Mouse (Mus musculus) MEL (cell line): ENCODE results near the gene Slain1. TPM values are rescaled to one million over a fixed set of nuclear protein-coding genes. Genes with fewer than 3 reads are reported as not detected.

Source experiments
- DNase-seq: peaks from one replicate; pipeline ENCODE4 v3.0.0; 2011; ENCODE audit warnings: low read depth, low spot score
- H3K27ac ChIP-seq: 2 replicates; pipeline ENCODE4 v1.5.1; 2012; ENCODE audit warnings: low read depth, mild to moderate bottlenecking, control low read depth, low read length, moderate library complexity; ENCODE audit not compliant: control insufficient read depth
- H3K27me3 ChIP-seq, 2 experiments: fragments of 150-350 bp in 1 of 2; sonication (generic) in 1 of 2; 2 replicates each; pipeline ENCODE4 v1.6.1; 2012; ENCODE audit warnings: low read length in 2 of 2, mild to moderate bottlenecking in 2 of 2, improper control_type of control experiment in 1 of 2, moderate library complexity in 1 of 2; ENCODE audit not compliant: insufficient read depth in 2 of 2, control insufficient read depth in 1 of 2
- H3K36me3 ChIP-seq, 2 experiments: 2 replicates each; pipeline ENCODE4 v1.6.1; 2012 to 2014; ENCODE audit warnings: low read length in 2 of 2, improper control_type of control experiment in 1 of 2, inconsistent platforms in 1 of 2, mild to moderate bottlenecking in 1 of 2; ENCODE audit not compliant: insufficient read depth in 2 of 2, control insufficient read depth in 1 of 2
- H3K4me1 ChIP-seq, 2 experiments: fragments of 150-350 bp in 1 of 2; sonication (generic) in 1 of 2; 2 replicates each; pipeline ENCODE4 v1.6.1; 2012; ENCODE audit warnings: low read length in 2 of 2, improper control_type of control experiment in 1 of 2, mild to moderate bottlenecking in 1 of 2; ENCODE audit not compliant: insufficient read depth in 2 of 2, control insufficient read depth in 1 of 2
- H3K4me3 ChIP-seq, 2 experiments: fragments of 150-350 bp in 1 of 2; sonication (generic) in 1 of 2; 2 replicates each; pipeline ENCODE4 v1.5.1; 2012; ENCODE audit warnings: low read depth in 2 of 2, low read length in 2 of 2, mild to moderate bottlenecking in 2 of 2, moderate library complexity in 2 of 2, control low read depth in 1 of 2, improper control_type of control experiment in 1 of 2; ENCODE audit not compliant: control insufficient read depth in 1 of 2, insufficient read depth in 1 of 2
- H3K79me2 ChIP-seq: 2 replicates; pipeline ENCODE4 v1.6.1; 2012; ENCODE audit warnings: mild to moderate bottlenecking, low read length, moderate library complexity; ENCODE audit not compliant: control insufficient read depth, poor library complexity, insufficient read depth
- H3K9ac ChIP-seq: 2 replicates; pipeline ENCODE4 v1.6.1; 2012; ENCODE audit warnings: low read depth, mild to moderate bottlenecking, control low read depth, low read length, moderate library complexity; ENCODE audit not compliant: control insufficient read depth, poor library complexity, severe bottlenecking
- H3K9me3 ChIP-seq: fragments of 150-350 bp; sonication (generic); replicated peaks from 2 replicates; pipeline ENCODE4 v1.6.1; 2012; ENCODE audit warnings: mild to moderate bottlenecking, low read length, improper control_type of control experiment, moderate library complexity; ENCODE audit not compliant: insufficient read depth
- BHLHE40 ChIP-seq: IDR thresholded peaks from 2 replicates; pipeline ENCODE4 v1.6.1; 2012; ENCODE audit warnings: low read depth, mild to moderate bottlenecking, inconsistent platforms, low read length, improper control_type of control experiment, borderline replicate concordance
- CHD1 ChIP-seq: IDR thresholded peaks from 2 replicates; pipeline ENCODE4 v1.6.1; 2012; ENCODE audit warnings: low read depth, mild to moderate bottlenecking, inconsistent platforms, low read length, improper control_type of control experiment
- CTCF ChIP-seq, 3 experiments: IDR thresholded peaks in 2 of 3; conservative IDR thresholded peaks in 1 of 3; 2 replicates each; pipeline ENCODE4 v1.5.1; 2011 to 2012; ENCODE audit warnings: low read length in 3 of 3, low read depth in 2 of 3, mild to moderate bottlenecking in 2 of 3, improper control_type of control experiment in 1 of 3, inconsistent platforms in 1 of 3, mixed read lengths in 1 of 3, moderate library complexity in 1 of 3; ENCODE audit not compliant: control insufficient read depth in 1 of 3, insufficient read depth in 1 of 3, poor library complexity in 1 of 3, severe bottlenecking in 1 of 3
- ELF1 ChIP-seq: IDR thresholded peaks from 2 replicates; pipeline ENCODE4 v1.6.1; 2014; ENCODE audit warnings: low read depth, mild to moderate bottlenecking, inconsistent platforms, low read length, improper control_type of control experiment, moderate library complexity
- ETS1 ChIP-seq: IDR thresholded peaks from 2 replicates; pipeline ENCODE4 v1.6.1; 2012; ENCODE audit warnings: low read depth, mild to moderate bottlenecking, inconsistent platforms, low read length, improper control_type of control experiment, moderate library complexity
- HCFC1 ChIP-seq: IDR thresholded peaks from 2 replicates; pipeline ENCODE4 v1.6.1; 2012; ENCODE audit warnings: low read depth, mild to moderate bottlenecking, inconsistent platforms, low read length, improper control_type of control experiment, moderate library complexity
- JUND ChIP-seq: IDR thresholded peaks from 2 replicates; pipeline ENCODE4 v1.6.1; 2011; ENCODE audit warnings: low read depth, mild to moderate bottlenecking, improper control_type of control experiment, low read length
- KAT2A ChIP-seq: conservative IDR thresholded peaks from 2 replicates; pipeline ENCODE4 v1.6.1; 2012; ENCODE audit warnings: low read depth, low read length, improper control_type of control experiment, inconsistent platforms
- MAFK ChIP-seq: IDR thresholded peaks from 2 replicates; pipeline ENCODE4 v1.6.1; 2011; ENCODE audit warnings: low read depth, mild to moderate bottlenecking, low read length, improper control_type of control experiment, borderline replicate concordance
- MAX ChIP-seq: IDR thresholded peaks from 2 replicates; pipeline ENCODE4 v1.6.1; 2011; ENCODE audit warnings: low read length, improper control_type of control experiment
- NELFE ChIP-seq: IDR thresholded peaks from 2 replicates; pipeline ENCODE4 v1.6.1; 2011; ENCODE audit warnings: low read depth, low read length, improper control_type of control experiment
- POLR2AphosphoS2 ChIP-seq: IDR thresholded peaks from 2 replicates; pipeline ENCODE4 v1.6.1; 2011; ENCODE audit warnings: low read length, improper control_type of control experiment
- RCOR1 ChIP-seq: IDR thresholded peaks from 2 replicates; pipeline ENCODE4 v1.6.1; 2012; ENCODE audit warnings: low read depth, mild to moderate bottlenecking, inconsistent platforms, low read length, improper control_type of control experiment
- SMC3 ChIP-seq: IDR thresholded peaks from 2 replicates; pipeline ENCODE4 v1.6.1; 2011; ENCODE audit warnings: low read depth, low read length, improper control_type of control experiment
- UBTF ChIP-seq: IDR thresholded peaks from 2 replicates; pipeline ENCODE4 v1.6.1; 2012; ENCODE audit warnings: low read depth, mild to moderate bottlenecking, inconsistent platforms, low read length, improper control_type of control experiment, moderate library complexity, borderline replicate concordance; ENCODE audit not compliant: insufficient read depth
- USF1 ChIP-seq: IDR thresholded peaks from 2 replicates; pipeline ENCODE4 v1.6.1; 2014; ENCODE audit warnings: low read depth, mild to moderate bottlenecking, inconsistent platforms, low read length, improper control_type of control experiment, moderate library complexity
- USF2 ChIP-seq, 2 experiments: IDR thresholded peaks; 2 replicates each; pipeline ENCODE4 v1.6.1; 2011 to 2012; ENCODE audit warnings: improper control_type of control experiment in 2 of 2, low read length in 2 of 2, borderline replicate concordance in 1 of 2, inconsistent platforms in 1 of 2, low read depth in 1 of 2, mild to moderate bottlenecking in 1 of 2; ENCODE audit not compliant: insufficient read depth in 1 of 2
- ZKSCAN1 ChIP-seq: IDR thresholded peaks from 2 replicates; pipeline ENCODE4 v1.6.1; 2012; ENCODE audit warnings: low read depth, mild to moderate bottlenecking, inconsistent platforms, low read length, improper control_type of control experiment, moderate library complexity
- polyA plus RNA-seq, 2 experiments: library from polyadenylated mRNA; stranded (reverse) in 1 of 2; unstranded in 1 of 2; fragments of >175 nt in 1 of 2; fragments of >200 nt in 1 of 2; gene quantifications; 2 replicates each; pipeline versions ENCODE4 v1.2.1 to v1.2.4; 2012; ENCODE audit warnings: low replicate concordance in 2 of 2, low read depth in 1 of 2; ENCODE audit not compliant: insufficient read length in 2 of 2, insufficient read depth in 1 of 2, missing spikeins in 1 of 2
- total RNA-seq: library from RNA; depleted of rRNA; stranded (reverse); fragments of 300-350 nt; gene quantifications from 2 replicates; pipeline ENCODE4 v1.2.3, GENCODE M21; 2012

The Slain1 gene
- total and polyA plus RNA-seq, 3 experiments = not detected

GRCm38 (mm10) chr14:103613573-103614271 lies 36.3 kb upstream of the Slain1 start:
- H3K9me3 ChIP-seq = no peaks in the 10 kb centered on the region
- TF ChIP-seq USF2 (IDR thresholded peaks at IDR 0.05; ENCODE audit: borderline replicate concordance in 1 of 2, insufficient read depth in 1 of 2, low read depth in 1 of 2, low read length in 2 of 2) = no peak
- no peak for TF ChIP-seq KAT2A
- no peak for TF ChIP-seq ETS1
- TF ChIP-seq RCOR1 = no peak
- H3K79me2 ChIP-seq = no peaks in the 10 kb centered on the region
- no peak overlapping the region for H3K9ac ChIP-seq
- no peak for DNase-seq
- no peaks in the 10 kb centered on the region for H3K27me3 ChIP-seq
- no peak overlapping the region for H3K4me3 ChIP-seq
- H3K27ac ChIP-seq = no peak overlapping the region
- H3K4me1 ChIP-seq = no peaks in the 10 kb centered on the region
- H3K36me3 ChIP-seq = no peaks in the 10 kb centered on the region

GRCm38 (mm10) chr14:103614272-103614587 lies 35.8 kb upstream of the Slain1 start:
- no peaks in the 10 kb centered on the region for H3K4me1 ChIP-seq
- no peak overlapping the region for H3K9ac ChIP-seq
- no peaks in the 10 kb centered on the region for H3K27me3 ChIP-seq
- no peaks in the 10 kb centered on the region for H3K79me2 ChIP-seq
- TF ChIP-seq CHD1 (no peak), POLR2AphosphoS2 (no peak), NELFE (no peak), USF1 (no peak), JUND (no peak), SMC3 (no peak), UBTF (no peak), ELF1 (no peak), MAFK (no peak), HCFC1 (no peak), ZKSCAN1 (no peak), CTCF (IDR thresholded peaks at IDR 0.05 in 2 of 3, conservative IDR thresholded peaks at IDR 0.05 in 1 of 3; ENCODE audit: control insufficient read depth in 1 of 3, insufficient read depth in 1 of 3, low read depth in 2 of 3, low read length in 3 of 3, poor library complexity in 1 of 3, severe bottlenecking in 1 of 3) (no peak), MAX (no peak), BHLHE40 (no peak), RCOR1 (no peak)
- no peaks in the 10 kb centered on the region for H3K9me3 ChIP-seq
- no peak overlapping the region for H3K27ac ChIP-seq
- DNase-seq = no peak
- no peak overlapping the region for H3K4me3 ChIP-seq
- no peaks in the 10 kb centered on the region for H3K36me3 ChIP-seq
